Mouse (Mus musculus) midbrain, postnatal 0 days (tissue): ENCODE results near the gene Zc3h7b. TPM values are rescaled to one million over a fixed set of nuclear protein-coding genes. Genes with fewer than 3 reads are reported as not detected.

ENCODE experiments used
- ATAC-seq: fragments of 200-750 bp; cut with Nextera tagmentation; 2 replicates; pipeline ENCODE4 v1.8.0; 2017; ENCODE audit warnings: moderate number of reproducible peaks, mild to moderate bottlenecking, moderate TSS enrichment, moderate library complexity; ENCODE audit not compliant: low FRiP score
- DNase-seq: peaks from one replicate; pipeline ENCODE4 v3.0.0-alpha.2; 2015; ENCODE audit warnings: low spot score
- H3K27ac ChIP-seq: fragments of 300-500 bp; sonication (generic); 2 replicates; pipeline ENCODE4 v1.5.1; 2014; ENCODE audit warnings: low read depth, mild to moderate bottlenecking, low read length, mixed read lengths
- H3K27me3 ChIP-seq: fragments of 300-500 bp; sonication (generic); 2 replicates; pipeline ENCODE4 v1.6.1; 2014; ENCODE audit warnings: low read length, control low read depth, mixed read lengths; ENCODE audit not compliant: insufficient read depth
- H3K36me3 ChIP-seq: fragments of 300-500 bp; sonication (generic); 2 replicates; pipeline ENCODE4 v1.6.1; 2014; ENCODE audit warnings: low read length, control low read depth, mixed read lengths; ENCODE audit not compliant: insufficient read depth
- H3K4me1 ChIP-seq: fragments of 300-500 bp; sonication (generic); 2 replicates; pipeline ENCODE4 v1.6.1; 2014; ENCODE audit warnings: mild to moderate bottlenecking, control low read depth, antibody characterized with exemption, low read length, mixed read lengths; ENCODE audit not compliant: insufficient read depth
- H3K4me2 ChIP-seq: fragments of 300-500 bp; sonication (generic); 2 replicates; pipeline ENCODE4 v1.6.1; 2014; ENCODE audit warnings: low read depth, mild to moderate bottlenecking, low read length, mixed read lengths; ENCODE audit not compliant: poor library complexity, severe bottlenecking
- H3K4me3 ChIP-seq: fragments of 300-500 bp; sonication (generic); 2 replicates; pipeline ENCODE4 v1.5.1; 2014; ENCODE audit warnings: low read depth, mild to moderate bottlenecking, low read length, moderate library complexity
- H3K9ac ChIP-seq: fragments of 300-500 bp; sonication (generic); replicated peaks from 2 replicates; pipeline ENCODE4 v1.6.1; 2014; ENCODE audit warnings: mild to moderate bottlenecking, low read length, moderate library complexity, mixed read lengths; ENCODE audit not compliant: poor library complexity, severe bottlenecking
- H3K9me3 ChIP-seq: fragments of 300-500 bp; sonication (generic); 2 replicates; pipeline ENCODE4 v1.6.1; 2016; ENCODE audit warnings: low read length, control low read depth
- CTCF ChIP-seq: IDR thresholded peaks from 2 replicates; pipeline ENCODE4 v1.5.1; 2016; ENCODE audit warnings: antibody characterized with exemption, mild to moderate bottlenecking
- WGBS: fragments of 180-500 bp; shearing (Covaris S2); extraction: QIAGEN DNeasy Blood & Tissue Kit; methylation state at CpG from one replicate; pipeline ENCODE4 v1.1.7; 2014; 5-methylcytosine and 5-hydroxymethylcytosine counted together
- polyA plus RNA-seq: library from polyadenylated mRNA; unstranded; fragments of >200 nt; fragmentation: Nextera tagmentation; extraction: Ambion mirVana; gene quantifications from 2 replicates; pipeline ENCODE4 v1.2.1, GENCODE M21; 2015
- total RNA-seq: library from RNA; depleted of rRNA; stranded (reverse); fragments of >200 nt; gene quantifications from 2 replicates; pipeline ENCODE4 v1.2.3, GENCODE M21; 2014

Zc3h7b gene
- total and polyA plus RNA-seq, 2 experiments from 2014 or later = 43.9 to 154 TPM

- H3K36me3 ChIP-seq = no peaks in the 10 kb centered on the region
- peak; percentile 40 for DNase-seq
- 41% methylated on average over 6 of the region's 6 CpGs for WGBS
- no peak overlapping the region for H3K4me3 ChIP-seq
- ATAC-seq = no peak
- no peak for TF ChIP-seq CTCF
- H3K4me2 ChIP-seq = no peak overlapping the region
- no peak overlapping the region for H3K27ac ChIP-seq
- no peaks in the 10 kb centered on the region for H3K27me3 ChIP-seq
- H3K4me1 ChIP-seq = peaks cover 7% of the 10 kb centered on the region; the same call in 1 of the 2 replicates
- H3K9ac ChIP-seq = no peak overlapping the region
- H3K9me3 ChIP-seq = no peaks in the 10 kb centered on the region
Measured at GRCm38 (mm10) chr15:81805624-81806023, 60.8 kb downstream of the Zc3h7b start.

- H3K36me3 ChIP-seq = no peaks in the 10 kb centered on the region
- DNase-seq = no peak
- H3K27ac ChIP-seq = no peak overlapping the region
- ATAC-seq = no peak
- no peaks in the 10 kb centered on the region for H3K27me3 ChIP-seq
- no peak overlapping the region for H3K4me3 ChIP-seq
- WGBS = 79% methylated on average over 4 of the region's 4 CpGs
- H3K9me3 ChIP-seq = no peaks in the 10 kb centered on the region
- peaks cover 7% of the 10 kb centered on the region; the same call in 1 of the 2 replicates for H3K4me1 ChIP-seq
- H3K9ac ChIP-seq = no peak overlapping the region
- TF ChIP-seq CTCF = no peak
- no peak overlapping the region for H3K4me2 ChIP-seq
Measured at GRCm38 (mm10) chr15:81806621-81807404, 62.0 kb downstream of the Zc3h7b start.

- H3K27me3 ChIP-seq = no peaks in the 10 kb centered on the region
- WGBS = 72% methylated on average over 2 of the region's 2 CpGs
- H3K4me3 ChIP-seq = no peak overlapping the region
- TF ChIP-seq CTCF = no peak
- peaks cover 7% of the 10 kb centered on the region for H3K4me1 ChIP-seq
- no peaks in the 10 kb centered on the region for H3K9me3 ChIP-seq
- ATAC-seq (no peak), DNase-seq (no peak)
- H3K36me3 ChIP-seq = no peaks in the 10 kb centered on the region
- no peak overlapping the region for H3K27ac ChIP-seq
- H3K4me2 ChIP-seq = no peak overlapping the region
- no peak overlapping the region for H3K9ac ChIP-seq
Measured at GRCm38 (mm10) chr15:81808799-81809198, 63.9 kb downstream of the Zc3h7b start.

- no peaks in the 10 kb centered on the region for H3K9me3 ChIP-seq
- ATAC-seq (no peak), DNase-seq (no peak)
Measured at GRCm38 (mm10) chr15:81809550-81809949, 64.7 kb downstream of the Zc3h7b start.

GRCm38 (mm10) chr15:81810150-81810549 lies 65.3 kb downstream of the Zc3h7b start:
- DNase-seq (peak; percentile 95), ATAC-seq (peak; percentile 41; the same call in 1 of the 2 replicates)
- under 1% methylated on average over 10 of the region's 10 CpGs for WGBS
- Histone ChIP-seq H3K4me2 (peak overlapping the region; percentile 73), H3K4me1 (peaks cover 6% of the 10 kb centered on the region), H3K27ac (peak overlapping the region; percentile 90), H3K4me3 (peak overlapping the region; percentile 86), H3K36me3 (0 out of 2 replicates have a peak, but pooled peaks cover 4% of the 10 kb centered on the region), H3K9ac (peak overlapping the region; percentile 59), H3K27me3 (no peaks in the 10 kb centered on the region), H3K9me3 (no peaks in the 10 kb centered on the region)
- TF ChIP-seq CTCF = no peak

More at GRCm38 (mm10) chr15:81809550-81809949, 64.7 kb downstream of the Zc3h7b start:
- Histone ChIP-seq H3K4me3 (no peak overlapping the region), H3K4me1 (peaks cover 6% of the 10 kb centered on the region), H3K4me2 (peak overlapping the region; percentile 73; the same call in 1 of the 2 replicates), H3K27ac (peak overlapping the region; percentile 90), H3K27me3 (no peaks in the 10 kb centered on the region), H3K36me3 (no peaks in the 10 kb centered on the region), H3K9ac (no peak overlapping the region)
- TF ChIP-seq CTCF = no peak
- WGBS = 20% methylated on average over 1 of the region's 1 CpGs
